Mouse (Mus musculus) kidney, postnatal 4 days (tissue): ENCODE data around the gene Hid1.
A peak's percentile ranks its signal among the peaks of the same experiment; 100 is the strongest.

ENCODE experiments used
- DNase-seq, 2 experiments: peaks; one replicate each; pipeline ENCODE4 v3.0.0; 2021; ENCODE audit warnings: mixed read lengths in 2 of 2

Gene Hid1

GRCm38 (mm10) chr11:115374695-115375425, 7.3 kb upstream of the Hid1 start:
- no peak for DNase-seq

GRCm38 (mm10) chr11:115373805-115374694, 6.5 kb upstream of the Hid1 start:
- peak; percentile 73 to 80 for DNase-seq

GRCm38 (mm10) chr11:115372737-115373136, 5.2 kb upstream of the Hid1 start:
- no peak for DNase-seq

GRCm38 (mm10) chr11:115372015-115372414, 4.5 kb upstream of the Hid1 start:
- no peak for DNase-seq

GRCm38 (mm10) chr11:115371354-115371753, 3.8 kb upstream of the Hid1 start:
- DNase-seq: no peak

- no peak for DNase-seq
Measured at GRCm38 (mm10) chr11:115370368-115370767, 2.8 kb upstream of the Hid1 start.

GRCm38 (mm10) chr11:115366706-115367394, 706 bp downstream of the Hid1 start:
- DNase-seq: peak in 1 of 2 experiments; percentile 39

GRCm38 (mm10) chr11:115366039-115366705, 1.4 kb downstream of the Hid1 start:
- DNase-seq: peak in 1 of 2 experiments; percentile 35

- DNase-seq: no peak
Measured at GRCm38 (mm10) chr11:115364136-115364535, 3.4 kb downstream of the Hid1 start.

- peak in 1 of 2 experiments; percentile 25 for DNase-seq
Measured at GRCm38 (mm10) chr11:115359726-115360125, 7.8 kb downstream of the Hid1 start.

- no peak for DNase-seq
Measured at GRCm38 (mm10) chr11:115359293-115359692, 8.3 kb downstream of the Hid1 start.

- peak; percentile 82 to 85 for DNase-seq
Measured at GRCm38 (mm10) chr11:115358468-115358867, 9.1 kb downstream of the Hid1 start.

- peak; percentile 78 to 82 for DNase-seq
Measured at GRCm38 (mm10) chr11:115354183-115354582, 13.4 kb downstream of the Hid1 start.

- no peak for DNase-seq
Measured at GRCm38 (mm10) chr11:115353375-115353774, 14.2 kb downstream of the Hid1 start.

- no peak for DNase-seq
Measured at GRCm38 (mm10) chr11:115349976-115350375, 17.6 kb downstream of the Hid1 start.

GRCm38 (mm10) chr11:115348681-115349248, 18.8 kb downstream of the Hid1 start:
- peak; percentile 29 to 31 for DNase-seq

- no peak for DNase-seq
Measured at GRCm38 (mm10) chr11:115345515-115345914, 22.0 kb downstream of the Hid1 start.

- peak; percentile 34 to 38 for DNase-seq
Measured at GRCm38 (mm10) chr11:115344967-115345366, 22.6 kb downstream of the Hid1 start.

- no peak for DNase-seq
Measured at GRCm38 (mm10) chr11:115341866-115342265, 25.7 kb downstream of the Hid1 start.

- DNase-seq: no peak
Measured at GRCm38 (mm10) chr11:115341246-115341645, 26.3 kb downstream of the Hid1 start.

- no peak for DNase-seq
Measured at GRCm38 (mm10) chr11:115337826-115338225, 29.7 kb downstream of the Hid1 start.

GRCm38 (mm10) chr11:115337350-115337749, 30.2 kb downstream of the Hid1 start:
- DNase-seq: no peak
